20 mouse cellular contexts compared by ENCODE assay signal in genomic region chr16:11960691-11961090, GRCm38 (mm10). TPM values are rescaled to one million over a fixed set of nuclear protein-coding genes. Genes with fewer than 3 reads are reported as not detected.
A peak's percentile ranks its signal among the peaks of the same experiment; 100 is the strongest.
DNase-seq lines count a peak whose midpoint lies in the region; ATAC-seq lines count a peak whose summit lies in the region.
"Had no signal": no experiment of that assay in that cellular context is flagged by ENCODE, and none has a peak within 500 bp of the region (broad histone marks: within the 10 kb centered on the region; RNA-seq: fewer than 3 reads in every experiment).

No protein-coding gene starts in this region.

- no peak overlapping the region for H3K27ac ChIP-seq in midbrain, embryonic 14.5 days (replicated peaks; ENCODE audit: low read depth, low read length)
- H3K27ac ChIP-seq in midbrain, embryonic 16.5 days (ENCODE audit: low read length), result no peak overlapping the region
- H3K27ac ChIP-seq: embryonic facial prominence, embryonic 10.5 days; heart, embryonic 13.5 days; hindbrain, embryonic 15.5 days; neural tube, embryonic 13.5 days had no signal

- 82% methylated on average over 1 of the region's 1 CpGs for WGBS in midbrain, embryonic 14.5 days
- WGBS in midbrain, embryonic 16.5 days, result 77% methylated on average over 1 of the region's 1 CpGs

- ATAC-seq in midbrain, embryonic 14.5 days (ENCODE audit: low FRiP score, low TSS enrichment), result no peak
- no peak for ATAC-seq in midbrain, embryonic 16.5 days
- ATAC-seq: forebrain, embryonic 14.5 days; intestine, postnatal 0 days; liver, postnatal 0 days had no signal

- no peaks in the 10 kb centered on the region for H3K4me1 ChIP-seq in midbrain, embryonic 14.5 days (ENCODE audit: control insufficient read depth, insufficient read depth, low read length)
- H3K4me1 ChIP-seq in midbrain, embryonic 16.5 days (ENCODE audit: control insufficient read depth, insufficient read depth, low read length), result no peaks in the 10 kb centered on the region
- H3K4me1 ChIP-seq: embryonic facial prominence, embryonic 10.5 days; heart, embryonic 13.5 days; hindbrain, embryonic 15.5 days; neural tube, embryonic 13.5 days had no signal

- DNase-seq in layer of hippocampus, adult 11-12 months (ENCODE audit: low spot score), result peak; percentile 17
- DNase-seq in layer of hippocampus, adult 9-10 months (ENCODE audit: low spot score), result no peak
- peak; percentile 60 to 64 for DNase-seq in cerebellum, postnatal 10 days
- peak; percentile 16 to 45 for DNase-seq in layer of hippocampus, adult 18-20 months (ENCODE audit: low spot score in 2 of 2)
- peak; percentile 39 to 40 for DNase-seq in right cerebral cortex, postnatal 10 days (ENCODE audit: low spot score in 2 of 2)
- no peak for DNase-seq in midbrain, embryonic 14.5 days
- DNase-seq: heart, postnatal 36 days; kidney, postnatal 10 days; liver; liver, postnatal 0 days; thymus, adult 18-20 months had no signal

- no peaks in the 10 kb centered on the region for H3K36me3 ChIP-seq in midbrain, embryonic 14.5 days (ENCODE audit: control insufficient read depth, insufficient read depth, low read length)
- no peaks in the 10 kb centered on the region for H3K36me3 ChIP-seq in midbrain, embryonic 16.5 days (ENCODE audit: control insufficient read depth, insufficient read depth, low read length)
- H3K36me3 ChIP-seq: embryonic facial prominence, embryonic 10.5 days; heart, embryonic 13.5 days; hindbrain, embryonic 15.5 days; neural tube, embryonic 13.5 days had no signal

- H3K9me3 ChIP-seq in midbrain, embryonic 14.5 days (ENCODE audit: control insufficient read depth, low read length), result no peaks in the 10 kb centered on the region
- no peaks in the 10 kb centered on the region for H3K9me3 ChIP-seq in midbrain, embryonic 16.5 days (replicated peaks; ENCODE audit: control insufficient read depth, low read length, poor library complexity, severe bottlenecking)
- H3K9me3 ChIP-seq: embryonic facial prominence, embryonic 10.5 days; heart, embryonic 13.5 days; hindbrain, embryonic 15.5 days; neural tube, embryonic 13.5 days had no signal

- H3K27me3 ChIP-seq in midbrain, embryonic 14.5 days (ENCODE audit: control insufficient read depth, insufficient read depth, low read length), result no peaks in the 10 kb centered on the region
- no peaks in the 10 kb centered on the region for H3K27me3 ChIP-seq in midbrain, embryonic 16.5 days (ENCODE audit: control insufficient read depth, insufficient read depth, low read depth, low read length)
- H3K27me3 ChIP-seq: heart, embryonic 13.5 days; hindbrain, embryonic 15.5 days; neural tube, embryonic 13.5 days had no signal

- H3K4me2 ChIP-seq in midbrain, embryonic 14.5 days (ENCODE audit: low read length), result no peak overlapping the region
- no peak overlapping the region for H3K4me2 ChIP-seq in midbrain, embryonic 16.5 days (ENCODE audit: low read length)
- H3K4me2 ChIP-seq: heart, embryonic 13.5 days; hindbrain, embryonic 15.5 days; neural tube, embryonic 13.5 days had no signal

- H3K4me3 ChIP-seq in midbrain, embryonic 14.5 days (replicated peaks; ENCODE audit: low read depth, low read length), result no peak overlapping the region
- H3K4me3 ChIP-seq in midbrain, embryonic 16.5 days (ENCODE audit: low read depth, low read length), result no peak overlapping the region
- H3K4me3 ChIP-seq: embryonic facial prominence, embryonic 10.5 days; heart, embryonic 13.5 days; hindbrain, embryonic 15.5 days; neural tube, embryonic 13.5 days had no signal

- no peak overlapping the region for H3K9ac ChIP-seq in midbrain, embryonic 14.5 days (replicated peaks; ENCODE audit: low read length)
- no peak overlapping the region for H3K9ac ChIP-seq in midbrain, embryonic 16.5 days (ENCODE audit: low read depth, low read length)
- H3K9ac ChIP-seq: heart, embryonic 13.5 days; hindbrain, embryonic 15.5 days; liver, postnatal 0 days; neural tube, embryonic 13.5 days had no signal

RNA-seq across cellular contexts. Expression of gene Shisa9, which starts 23.2 kb away (rescaled TPM):
- 10 to 100 TPM; 54.2 to 55.1 TPM for total RNA-seq in layer of hippocampus, adult 18-20 months (2021)
- 11.3 and 11.5 TPM in 2 replicates for polyA plus RNA-seq in midbrain, embryonic 14.5 days (2014; fragmentation: Nextera tagmentation; extraction: Ambion mirVana)
- polyA plus RNA-seq in midbrain, embryonic 16.5 days (2015; fragmentation: Nextera tagmentation; extraction: Ambion mirVana), result 13.8 and 16.9 TPM in 2 replicates
- total RNA-seq: gastrocnemius, adult 18-20 months; heart, postnatal 36 days had no signal
- polyA plus RNA-seq: C2C12 had no signal

RNA-seq across cellular contexts. Expression of gene Cpped1, which starts 51.4 kb away (rescaled TPM):
- 10 to 100 TPM; 35.5 to 35.6 TPM for total RNA-seq in layer of hippocampus, adult 18-20 months (2021)
- polyA plus RNA-seq in midbrain, embryonic 14.5 days (2014; fragmentation: Nextera tagmentation; extraction: Ambion mirVana), result 17.7 and 21.2 TPM in 2 replicates
- polyA plus RNA-seq in midbrain, embryonic 16.5 days (2015; fragmentation: Nextera tagmentation; extraction: Ambion mirVana), result 13.1 and 15.6 TPM in 2 replicates

Comparison
In these comparisons a context has a peak if more than half of its experiments do, and no peak if none do; other contexts are left out.
1. DNase-seq: peak in layer of hippocampus, adult 11-12 months (single experiment), cerebellum, postnatal 10 days (2 of 2), layer of hippocampus, adult 18-20 months (2 of 2) and right cerebral cortex, postnatal 10 days (2 of 2); none in layer of hippocampus, adult 9-10 months (single experiment) and midbrain, embryonic 14.5 days (single experiment).